9 mouse cellular contexts compared by ENCODE assay signal in genomic region chr8:13412891-13413558, GRCm38 (mm10). TPM values are rescaled to one million over a fixed set of nuclear protein-coding genes. Genes with fewer than 3 reads are reported as not detected.
DNase-seq lines count a peak whose midpoint lies in the region; ATAC-seq and TF ChIP-seq lines count a peak whose summit lies in the region.
"Had no signal": no experiment of that assay in that cellular context is flagged by ENCODE, and none has a peak within 500 bp of the region (broad histone marks: within the 10 kb centered on the region; RNA-seq: fewer than 3 reads in every experiment).

No protein-coding gene starts in this region.

- no peaks in the 10 kb centered on the region for H3K9me3 ChIP-seq in intestine, postnatal 0 days (ENCODE audit: control insufficient read depth)
- H3K9me3 ChIP-seq in limb, embryonic 11.5 days (ENCODE audit: control insufficient read depth, low read length), result no peaks in the 10 kb centered on the region
- no peaks in the 10 kb centered on the region for H3K9me3 ChIP-seq in neural tube, embryonic 11.5 days (ENCODE audit: control insufficient read depth, low read length)

- no peak overlapping the region for H3K9ac ChIP-seq in intestine, postnatal 0 days (ENCODE audit: low read depth, low read length)
- H3K9ac ChIP-seq in limb, embryonic 11.5 days (ENCODE audit: low read length), result no peak overlapping the region
- H3K9ac ChIP-seq in neural tube, embryonic 11.5 days (ENCODE audit: low read length), result no peak overlapping the region

- no peak overlapping the region for H3K4me2 ChIP-seq in intestine, postnatal 0 days (replicated peaks; ENCODE audit: low read depth)
- H3K4me2 ChIP-seq in limb, embryonic 11.5 days (ENCODE audit: low read depth, severe bottlenecking), result no peak overlapping the region
- H3K4me2 ChIP-seq in neural tube, embryonic 11.5 days (ENCODE audit: low read depth), result no peak overlapping the region

- no peak for ATAC-seq in intestine, postnatal 0 days
- ATAC-seq in limb, embryonic 11.5 days (ENCODE audit: insufficient number of reproducible peaks, low FRiP score, low TSS enrichment, low read depth), result no peak
- ATAC-seq in neural tube, embryonic 11.5 days (ENCODE audit: insufficient read depth, low FRiP score, low TSS enrichment), result no peak

- no peaks in the 10 kb centered on the region for H3K36me3 ChIP-seq in intestine, postnatal 0 days (ENCODE audit: control insufficient read depth, insufficient read depth)
- no peaks in the 10 kb centered on the region for H3K36me3 ChIP-seq in limb, embryonic 11.5 days (ENCODE audit: control insufficient read depth, insufficient read depth, low read length)
- H3K36me3 ChIP-seq in neural tube, embryonic 11.5 days (ENCODE audit: control insufficient read depth, insufficient read depth, low read length), result no peaks in the 10 kb centered on the region

- no peaks in the 10 kb centered on the region for H3K27me3 ChIP-seq in intestine, postnatal 0 days (replicated peaks; ENCODE audit: control insufficient read depth, insufficient read depth, low read length)
- no peaks in the 10 kb centered on the region for H3K27me3 ChIP-seq in limb, embryonic 11.5 days (ENCODE audit: control insufficient read depth, insufficient read depth, low read length)
- no peaks in the 10 kb centered on the region for H3K27me3 ChIP-seq in neural tube, embryonic 11.5 days (ENCODE audit: control insufficient read depth, insufficient read depth, low read length)

- H3K27ac ChIP-seq in intestine, postnatal 0 days (ENCODE audit: low read depth, low read length), result no peak overlapping the region
- H3K27ac ChIP-seq in limb, embryonic 11.5 days (replicated peaks; ENCODE audit: low read depth, low read length), result no peak overlapping the region
- no peak overlapping the region for H3K27ac ChIP-seq in neural tube, embryonic 11.5 days (ENCODE audit: low read depth, low read length)

- H3K4me1 ChIP-seq in intestine, postnatal 0 days (replicated peaks; ENCODE audit: control insufficient read depth, insufficient read depth, low read length), result no peaks in the 10 kb centered on the region
- no peaks in the 10 kb centered on the region for H3K4me1 ChIP-seq in limb, embryonic 11.5 days (ENCODE audit: control insufficient read depth, insufficient read depth, low read length)
- H3K4me1 ChIP-seq in neural tube, embryonic 11.5 days (ENCODE audit: control insufficient read depth, insufficient read depth, low read length), result no peaks in the 10 kb centered on the region

- peak; percentile 17 for DNase-seq in right cerebral cortex, adult 18-20 months
- DNase-seq in right cerebral cortex, postnatal 36 days (ENCODE audit: low spot score in 2 of 2), result no peak
- DNase-seq in adrenal gland, adult 8-10 months, result peak; percentile 11
- DNase-seq in embryo, embryonic 10.5 days (ENCODE audit: low spot score), result peak; percentile 79
- peak; percentile 75 for DNase-seq in limb, embryonic 11.5 days (ENCODE audit: low spot score)
- peak; percentile 72 for DNase-seq in neural tube, embryonic 11.5 days (ENCODE audit: low spot score)
- DNase-seq in thymus, postnatal 36 days, result peak; percentile 59 to 65

- 59% methylated on average over 13 of the region's 13 CpGs for WGBS in intestine, postnatal 0 days
- 63% methylated on average over 13 of the region's 13 CpGs for WGBS in limb, embryonic 11.5 days
- 69% methylated on average over 13 of the region's 13 CpGs for WGBS in neural tube, embryonic 11.5 days

- no peak overlapping the region for H3K4me3 ChIP-seq in intestine, postnatal 0 days (ENCODE audit: low read depth, low read length)
- no peak overlapping the region for H3K4me3 ChIP-seq in limb, embryonic 11.5 days (ENCODE audit: low read depth, low read length)
- H3K4me3 ChIP-seq in neural tube, embryonic 11.5 days (ENCODE audit: low read depth, low read length), result no peak overlapping the region

- TF ChIP-seq CTCF in intestine, postnatal 0 days (IDR thresholded peaks at IDR 0.05; ENCODE audit: low read depth), result peak; percentile 91

RNA-seq across cellular contexts. Expression of gene Grk1, which starts 8.1 kb away (rescaled TPM):
- under 1 TPM in 2 of 4 experiments, not detected in 2; 0.05 to 0.06 TPM for total RNA-seq in adrenal gland, adult 8-10 months (2022)
- polyA plus RNA-seq in intestine, postnatal 0 days (2015; fragmentation: Nextera tagmentation; extraction: Ambion mirVana), result not detected in 2 replicates
- polyA plus RNA-seq in limb, embryonic 11.5 days (2014; fragmentation: Nextera tagmentation; extraction: Ambion mirVana), result 0.03 TPM in 1 of 2 replicates, not detected in the other
- 0.04 TPM in 1 of 2 replicates, not detected in the other for polyA plus RNA-seq in neural tube, embryonic 11.5 days (2014; fragmentation: Nextera tagmentation; extraction: Ambion mirVana)
- total RNA-seq: gastrocnemius, postnatal 4 days had no signal

RNA-seq across cellular contexts. Expression of gene Atp4b, which starts 16.4 kb away (rescaled TPM):
- total RNA-seq in adrenal gland, adult 8-10 months (2022), result under 1 TPM in 1 of 4 experiments, not detected in 3; 0.49 TPM
- polyA plus RNA-seq in intestine, postnatal 0 days (2015; fragmentation: Nextera tagmentation; extraction: Ambion mirVana), result not detected in 2 replicates
- polyA plus RNA-seq in limb, embryonic 11.5 days (2014; fragmentation: Nextera tagmentation; extraction: Ambion mirVana), result not detected in 2 replicates
- polyA plus RNA-seq in neural tube, embryonic 11.5 days (2014; fragmentation: Nextera tagmentation; extraction: Ambion mirVana), result not detected in 2 replicates
- total RNA-seq: gastrocnemius, postnatal 4 days had no signal

RNA-seq across cellular contexts. Expression of gene Tmem255b, which starts 22.0 kb away (rescaled TPM):
- 1 to 10 TPM in 2 of 4 experiments, under 1 TPM in 2; 0.77 to 1.7 (median 1.1) TPM for total RNA-seq in adrenal gland, adult 8-10 months (2022)
- polyA plus RNA-seq in intestine, postnatal 0 days (2015; fragmentation: Nextera tagmentation; extraction: Ambion mirVana), result 5.8 and 6.1 TPM in 2 replicates
- 0.58 TPM in 1 of 2 replicates, not detected in the other for polyA plus RNA-seq in limb, embryonic 11.5 days (2014; fragmentation: Nextera tagmentation; extraction: Ambion mirVana)
- 0.38 and 0.39 TPM in 2 replicates for polyA plus RNA-seq in neural tube, embryonic 11.5 days (2014; fragmentation: Nextera tagmentation; extraction: Ambion mirVana)

Comparison
In these comparisons a context has a peak if more than half of its experiments do, and no peak if none do; other contexts are left out.
1. DNase-seq: peak in right cerebral cortex, adult 18-20 months (single experiment), adrenal gland, adult 8-10 months (single experiment), embryo, embryonic 10.5 days (single experiment), limb, embryonic 11.5 days (single experiment), neural tube, embryonic 11.5 days (single experiment) and thymus, postnatal 36 days (2 of 2); none in right cerebral cortex, postnatal 36 days (0 of 2).